Mouse (Mus musculus): Measurements from ENCODE around the gene Hmcn1. TPM values are rescaled to one million over a fixed set of nuclear protein-coding genes. Genes with fewer than 3 reads are reported as not detected.

The Hmcn1 gene
- polyA plus RNA-seq, 1 experiment from 2014 or later: 8.1 TPM

GRCm38 (mm10) chr1:150866615-150867014 lies 126.6 kb downstream of the Hmcn1 start:
- H3K27me3 ChIP-seq: no peaks in the 10 kb centered on the region
- no peak overlapping the region for H3K4me2 ChIP-seq
- ATAC-seq (ENCODE audit: low FRiP score): no peak
- H3K9ac ChIP-seq: no peak overlapping the region
- H3K36me3 ChIP-seq (replicated peaks): no peaks in the 10 kb centered on the region
- no peaks in the 10 kb centered on the region for H3K4me1 ChIP-seq
- WGBS: 79% methylated on average over 5 of the region's 5 CpGs
- no peak overlapping the region for H3K27ac ChIP-seq
- H3K4me3 ChIP-seq (replicated peaks): no peak overlapping the region
- H3K9me3 ChIP-seq: no peaks in the 10 kb centered on the region

GRCm38 (mm10) chr1:150857779-150858178 lies 135.5 kb downstream of the Hmcn1 start:
- ATAC-seq (ENCODE audit: low FRiP score): no peak
- no peaks in the 10 kb centered on the region for H3K4me1 ChIP-seq
- no peak overlapping the region for H3K4me3 ChIP-seq (replicated peaks)
- 74% methylated on average over 2 of the region's 2 CpGs for WGBS
- H3K9ac ChIP-seq: no peak overlapping the region
- no peaks in the 10 kb centered on the region for H3K27me3 ChIP-seq
- no peaks in the 10 kb centered on the region for H3K9me3 ChIP-seq
- no peaks in the 10 kb centered on the region for H3K36me3 ChIP-seq (replicated peaks)
- H3K4me2 ChIP-seq: no peak overlapping the region
- H3K27ac ChIP-seq: no peak overlapping the region

GRCm38 (mm10) chr1:150833448-150833847 lies 159.8 kb downstream of the Hmcn1 start:
- H3K4me3 ChIP-seq (replicated peaks): no peak overlapping the region
- no peak overlapping the region for H3K4me2 ChIP-seq
- 89% methylated on average over 6 of the region's 6 CpGs for WGBS
- no peak overlapping the region for H3K9ac ChIP-seq
- H3K4me1 ChIP-seq: no peaks in the 10 kb centered on the region
- no peak overlapping the region for H3K27ac ChIP-seq
- no peaks in the 10 kb centered on the region for H3K27me3 ChIP-seq
- H3K9me3 ChIP-seq: no peaks in the 10 kb centered on the region
- no peak for ATAC-seq (ENCODE audit: low FRiP score)
- H3K36me3 ChIP-seq (replicated peaks): no peaks in the 10 kb centered on the region

GRCm38 (mm10) chr1:150829851-150830250 lies 163.4 kb downstream of the Hmcn1 start:
- H3K36me3 ChIP-seq (replicated peaks): no peaks in the 10 kb centered on the region
- no peak overlapping the region for H3K4me3 ChIP-seq (replicated peaks)
- H3K9ac ChIP-seq: no peak overlapping the region
- no peak overlapping the region for H3K27ac ChIP-seq
- H3K4me1 ChIP-seq: no peaks in the 10 kb centered on the region
- H3K4me2 ChIP-seq: no peak overlapping the region
- WGBS: 73% methylated on average over 7 of the region's 7 CpGs
- no peaks in the 10 kb centered on the region for H3K27me3 ChIP-seq
- no peak for ATAC-seq (ENCODE audit: low FRiP score)
- no peaks in the 10 kb centered on the region for H3K9me3 ChIP-seq

- no peaks in the 10 kb centered on the region for H3K36me3 ChIP-seq (replicated peaks)
- WGBS: 84% methylated on average over 5 of the region's 5 CpGs
- H3K4me3 ChIP-seq (replicated peaks): no peak overlapping the region
- no peaks in the 10 kb centered on the region for H3K9me3 ChIP-seq
- H3K4me1 ChIP-seq: no peaks in the 10 kb centered on the region
- ATAC-seq (ENCODE audit: low FRiP score): no peak
- H3K4me2 ChIP-seq: no peak overlapping the region
- H3K27ac ChIP-seq: no peak overlapping the region
- no peaks in the 10 kb centered on the region for H3K27me3 ChIP-seq
- H3K9ac ChIP-seq: no peak overlapping the region
Measured at GRCm38 (mm10) chr1:150827169-150827568, 166.1 kb downstream of the Hmcn1 start.

GRCm38 (mm10) chr1:150824334-150825005 lies 168.8 kb downstream of the Hmcn1 start:
- WGBS: 66% methylated on average over 5 of the region's 5 CpGs
- Histone ChIP-seq H3K27me3 (no peaks in the 10 kb centered on the region), H3K27ac (no peak overlapping the region)

GRCm38 (mm10) chr1:150816035-150816807 lies 177.0 kb downstream of the Hmcn1 start:
- 88% methylated on average over 11 of the region's 11 CpGs for WGBS
- H3K9ac ChIP-seq: no peak overlapping the region
- no peak overlapping the region for H3K4me3 ChIP-seq (replicated peaks)
- H3K4me1 ChIP-seq: no peaks in the 10 kb centered on the region
- H3K4me2 ChIP-seq: no peak overlapping the region
- no peak for ATAC-seq (ENCODE audit: low FRiP score)
- no peaks in the 10 kb centered on the region for H3K27me3 ChIP-seq
- H3K27ac ChIP-seq: no peak overlapping the region
- no peaks in the 10 kb centered on the region for H3K36me3 ChIP-seq (replicated peaks)
- no peaks in the 10 kb centered on the region for H3K9me3 ChIP-seq

More at GRCm38 (mm10) chr1:150824334-150825005, 168.8 kb downstream of the Hmcn1 start:
- ATAC-seq (ENCODE audit: low FRiP score): no peak
- H3K9ac ChIP-seq: no peak overlapping the region
- no peak overlapping the region for H3K4me3 ChIP-seq (replicated peaks)
- H3K4me2 ChIP-seq: no peak overlapping the region
- no peaks in the 10 kb centered on the region for H3K36me3 ChIP-seq (replicated peaks)
- H3K4me1 ChIP-seq: no peaks in the 10 kb centered on the region
- H3K9me3 ChIP-seq: no peaks in the 10 kb centered on the region

- H3K4me2 ChIP-seq: no peak overlapping the region
- H3K9ac ChIP-seq: no peak overlapping the region
- no peak for ATAC-seq (ENCODE audit: low FRiP score)
- H3K36me3 ChIP-seq (replicated peaks): no peaks in the 10 kb centered on the region
- H3K27ac ChIP-seq: no peak overlapping the region
- no peaks in the 10 kb centered on the region for H3K9me3 ChIP-seq
- H3K4me3 ChIP-seq (replicated peaks): no peak overlapping the region
- no peaks in the 10 kb centered on the region for H3K27me3 ChIP-seq
- WGBS: 84% methylated on average over 4 of the region's 4 CpGs
- no peaks in the 10 kb centered on the region for H3K4me1 ChIP-seq
Measured at GRCm38 (mm10) chr1:150814917-150815316, 178.3 kb downstream of the Hmcn1 start.

GRCm38 (mm10) chr1:150813381-150813780 lies 179.9 kb downstream of the Hmcn1 start:
- Histone ChIP-seq H3K36me3 (replicated peaks) (no peaks in the 10 kb centered on the region), H3K27me3 (no peaks in the 10 kb centered on the region), H3K4me2 (no peak overlapping the region), H3K4me3 (replicated peaks) (no peak overlapping the region), H3K9ac (no peak overlapping the region), H3K4me1 (no peaks in the 10 kb centered on the region), H3K9me3 (no peaks in the 10 kb centered on the region), H3K27ac (no peak overlapping the region)
- ATAC-seq (ENCODE audit: low FRiP score): no peak

- H3K4me1 ChIP-seq: no peaks in the 10 kb centered on the region
- no peak overlapping the region for H3K27ac ChIP-seq
- ATAC-seq (ENCODE audit: low FRiP score): no peak
- H3K27me3 ChIP-seq: no peaks in the 10 kb centered on the region
- no peak overlapping the region for H3K4me2 ChIP-seq
- H3K36me3 ChIP-seq (replicated peaks): no peaks in the 10 kb centered on the region
- WGBS: 57% methylated on average over 3 of the region's 3 CpGs
- H3K4me3 ChIP-seq (replicated peaks): no peak overlapping the region
- no peaks in the 10 kb centered on the region for H3K9me3 ChIP-seq
- H3K9ac ChIP-seq: no peak overlapping the region
Measured at GRCm38 (mm10) chr1:150806864-150807263, 186.4 kb downstream of the Hmcn1 start.

- no peak for ATAC-seq (ENCODE audit: low FRiP score)
- Histone ChIP-seq H3K4me3 (replicated peaks) (no peak overlapping the region), H3K27ac (no peak overlapping the region), H3K4me1 (no peaks in the 10 kb centered on the region), H3K9me3 (no peaks in the 10 kb centered on the region), H3K27me3 (no peaks in the 10 kb centered on the region), H3K36me3 (replicated peaks) (no peaks in the 10 kb centered on the region), H3K4me2 (no peak overlapping the region), H3K9ac (no peak overlapping the region)
- WGBS: 87% methylated on average over 2 of the region's 2 CpGs
Measured at GRCm38 (mm10) chr1:150805466-150805865, 187.8 kb downstream of the Hmcn1 start.

- Histone ChIP-seq H3K36me3 (replicated peaks) (no peaks in the 10 kb centered on the region), H3K4me1 (no peaks in the 10 kb centered on the region), H3K9ac (no peak overlapping the region), H3K27ac (no peak overlapping the region), H3K9me3 (no peaks in the 10 kb centered on the region), H3K27me3 (no peaks in the 10 kb centered on the region), H3K4me2 (no peak overlapping the region), H3K4me3 (replicated peaks) (no peak overlapping the region)
- WGBS: 83% methylated on average over 9 of the region's 9 CpGs
- no peak for ATAC-seq (ENCODE audit: low FRiP score)
Measured at GRCm38 (mm10) chr1:150804235-150805099, 188.8 kb downstream of the Hmcn1 start.

Measured in forebrain, embryonic 12.5 days (tissue).